8 mouse cellular contexts compared by ENCODE assay signal in the genomic region with DNA sequence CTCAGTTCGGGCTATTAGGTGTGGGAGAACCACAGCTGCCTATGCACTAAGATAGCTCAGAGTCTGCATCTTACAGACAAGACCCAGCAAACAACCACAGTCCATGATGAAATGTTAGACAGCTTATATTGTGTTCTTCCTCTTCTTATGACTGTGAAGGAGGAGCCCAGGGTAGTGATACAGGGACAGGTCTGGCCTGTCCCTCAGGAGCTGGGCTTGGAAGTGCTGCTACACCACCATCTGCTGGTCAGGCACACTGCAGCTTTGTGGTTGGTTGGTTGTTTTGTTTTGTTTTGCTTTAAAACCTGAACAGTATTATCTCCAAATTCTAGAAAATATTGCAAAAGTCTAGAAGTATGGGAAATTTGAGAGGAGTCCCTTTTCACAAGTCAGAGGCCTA. TPM values are rescaled to one million over a fixed set of nuclear protein-coding genes. Genes with fewer than 3 reads are reported as not detected.
DNase-seq lines count a peak whose midpoint lies in the region; ATAC-seq and TF ChIP-seq lines count a peak whose summit lies in the region.

No protein-coding gene starts in this region.

- peak; percentile 34; the same call in 1 of the 2 replicates for TF ChIP-seq CTCF in cerebellum, adult 2 months (IDR thresholded peaks at IDR 0.05; ENCODE audit: borderline replicate concordance, insufficient read depth, low read depth, low read length)
- TF ChIP-seq CTCF in heart, postnatal 0 days (IDR thresholded peaks at IDR 0.05; ENCODE audit: low read depth) = peak; percentile 71
- peak; percentile 23; the same call in 1 of the 2 replicates for TF ChIP-seq CTCF in small intestine, adult 2 months (IDR thresholded peaks at IDR 0.05; ENCODE audit: extremely low read depth, insufficient read length, insufficient replicate concordance, low read depth, low read length)

- no peak for TF ChIP-seq POLR2A in cerebellum, adult 2 months (IDR thresholded peaks at IDR 0.05; ENCODE audit: borderline replicate concordance, insufficient read depth, low read length)
- no peak for TF ChIP-seq POLR2A in small intestine, adult 2 months (IDR thresholded peaks at IDR 0.05; ENCODE audit: low read depth, low read length)

- WGBS in cerebellum, adult 2 months = 90% methylated on average over 1 of the region's 1 CpGs
- WGBS in heart, postnatal 0 days = 89% methylated on average over 1 of the region's 1 CpGs
- 79% methylated on average over 1 of the region's 1 CpGs for WGBS in small intestine, adult 2 months
- 95% methylated on average over 1 of the region's 1 CpGs for WGBS in forebrain, embryonic 16.5 days

- H3K4me1 ChIP-seq in cerebellum, adult 2 months (ENCODE audit: control insufficient read depth, insufficient read depth, low read length) = no peaks in the 10 kb centered on the region
- peaks cover 15% of the 10 kb centered on the region for H3K4me1 ChIP-seq in heart, postnatal 0 days (ENCODE audit: control insufficient read depth, insufficient read depth)
- no peaks in the 10 kb centered on the region for H3K4me1 ChIP-seq in small intestine, adult 2 months (ENCODE audit: control insufficient read depth, insufficient read depth, insufficient read length, low read length)
- H3K4me1 ChIP-seq in forebrain, embryonic 16.5 days (replicated peaks; ENCODE audit: control insufficient read depth, insufficient read depth, low read length) = no peaks in the 10 kb centered on the region

- peak; percentile 84 for ATAC-seq in heart, postnatal 0 days (ENCODE audit: insufficient read depth, low read depth)
- no peak for ATAC-seq in forebrain, embryonic 16.5 days

- H3K36me3 ChIP-seq in heart, postnatal 0 days (replicated peaks; ENCODE audit: control insufficient read depth, insufficient read depth, low read length) = no peaks in the 10 kb centered on the region
- no peaks in the 10 kb centered on the region for H3K36me3 ChIP-seq in small intestine, adult 2 months (ENCODE audit: control insufficient read depth, insufficient read depth, low read length)
- H3K36me3 ChIP-seq in forebrain, embryonic 16.5 days (ENCODE audit: control insufficient read depth, insufficient read depth) = no peaks in the 10 kb centered on the region

- DNase-seq in cerebellum, adult 2 months = no peak
- no peak for DNase-seq in cerebellum, adult 18-20 months
- DNase-seq in right cerebral cortex, postnatal 25 days = peak; percentile 11
- no peak for DNase-seq in right cerebral cortex, adult 2 months (ENCODE audit: low spot score in 2 of 2)
- DNase-seq in heart, postnatal 0 days (ENCODE audit: low spot score) = peak; percentile 61
- DNase-seq in left cerebral cortex, adult 18-20 months (ENCODE audit: low spot score in 2 of 2) = no peak

- no peak overlapping the region for H3K9ac ChIP-seq in heart, postnatal 0 days (replicated peaks; ENCODE audit: low read depth, low read length)
- H3K9ac ChIP-seq in forebrain, embryonic 16.5 days (replicated peaks; ENCODE audit: low read depth, low read length) = no peak overlapping the region

- H3K9me3 ChIP-seq in heart, postnatal 0 days (replicated peaks; ENCODE audit: control insufficient read depth, low read length) = no peaks in the 10 kb centered on the region
- no peaks in the 10 kb centered on the region for H3K9me3 ChIP-seq in forebrain, embryonic 16.5 days (ENCODE audit: control insufficient read depth, low read length)

- H3K27me3 ChIP-seq in cerebellum, adult 2 months (ENCODE audit: control insufficient read depth, insufficient read depth, low read length) = no peaks in the 10 kb centered on the region
- H3K27me3 ChIP-seq in heart, postnatal 0 days (ENCODE audit: control insufficient read depth, insufficient read depth, low read length) = no peaks in the 10 kb centered on the region
- H3K27me3 ChIP-seq in small intestine, adult 2 months (ENCODE audit: control insufficient read depth, insufficient read depth, low read length) = no peaks in the 10 kb centered on the region
- H3K27me3 ChIP-seq in forebrain, embryonic 16.5 days (replicated peaks; ENCODE audit: control insufficient read depth, insufficient read depth, low read length) = no peaks in the 10 kb centered on the region

- H3K27ac ChIP-seq in cerebellum, adult 2 months (ENCODE audit: insufficient read depth, low read length) = no peak overlapping the region
- peak overlapping the region; percentile 84 for H3K27ac ChIP-seq in heart, postnatal 0 days (ENCODE audit: low read depth)
- no peak overlapping the region for H3K27ac ChIP-seq in small intestine, adult 2 months (ENCODE audit: insufficient read depth, low read depth, low read length)
- H3K27ac ChIP-seq in forebrain, embryonic 16.5 days (ENCODE audit: low read length) = no peak overlapping the region

- no peak overlapping the region for H3K4me3 ChIP-seq in cerebellum, adult 2 months (replicated peaks; ENCODE audit: insufficient read depth, low read depth, low read length)
- H3K4me3 ChIP-seq in heart, postnatal 0 days (ENCODE audit: low read depth, low read length) = no peak overlapping the region
- H3K4me3 ChIP-seq in small intestine, adult 2 months (ENCODE audit: low read depth, low read length) = no peak overlapping the region
- H3K4me3 ChIP-seq in forebrain, embryonic 16.5 days (replicated peaks; ENCODE audit: low read length) = no peak overlapping the region

- no peak overlapping the region for H3K4me2 ChIP-seq in heart, postnatal 0 days (ENCODE audit: low read depth, low read length)
- H3K4me2 ChIP-seq in forebrain, embryonic 16.5 days (ENCODE audit: low read length) = no peak overlapping the region

- TF ChIP-seq EP300 in heart, postnatal 0 days (IDR thresholded peaks at IDR 0.05; ENCODE audit: low read depth) = no peak

RNA-seq across cellular contexts. Expression of a gene that starts 38.2 kb away (rescaled TPM):
- polyA plus RNA-seq in cerebellum, adult 2 months (2012; rRNA removed) = 23.6 and 25.9 TPM in 2 replicates
- total RNA-seq in heart, postnatal 0 days (2014; rRNA removed; ENCODE audit: low replicate concordance) = 8.8 and 19.2 TPM in 2 replicates
- polyA plus RNA-seq in heart, postnatal 0 days (2015; fragmentation: Nextera tagmentation; extraction: Ambion mirVana) = 2.7 and 3.8 TPM in 2 replicates
- 3.8 and 13.6 TPM in 2 replicates for polyA plus RNA-seq in small intestine, adult 2 months (2012; rRNA removed)
- total RNA-seq in left cerebral cortex, adult 18-20 months (2021) = 10 to 100 TPM in 1 of 2 experiments, 1 to 10 TPM in 1; 8.8 to 13.9 TPM
- polyA plus RNA-seq in forebrain, embryonic 16.5 days (2015; fragmentation: Nextera tagmentation; extraction: Ambion mirVana) = 7.9 and 9.6 TPM in 2 replicates

RNA-seq across cellular contexts. Expression of a gene that starts 38.2 kb away (rescaled TPM):
- polyA plus RNA-seq in cerebellum, adult 2 months (2012; rRNA removed) = 13.9 and 15.7 TPM in 2 replicates
- total RNA-seq in heart, postnatal 0 days (2014; rRNA removed; ENCODE audit: low replicate concordance) = 5.6 and 8.6 TPM in 2 replicates
- polyA plus RNA-seq in heart, postnatal 0 days (2015; fragmentation: Nextera tagmentation; extraction: Ambion mirVana) = 21.2 and 26.6 TPM in 2 replicates
- 0.81 and 1.3 TPM in 2 replicates for polyA plus RNA-seq in small intestine, adult 2 months (2012; rRNA removed)
- 10 to 100 TPM; 13.1 to 16.8 TPM for total RNA-seq in left cerebral cortex, adult 18-20 months (2021)
- 13.1 and 14.9 TPM in 2 replicates for polyA plus RNA-seq in forebrain, embryonic 16.5 days (2015; fragmentation: Nextera tagmentation; extraction: Ambion mirVana)

Comparison
In these comparisons a context has a peak if more than half of its experiments do, and no peak if none do; other contexts are left out.
1. DNase-seq: peak in right cerebral cortex, postnatal 25 days (single experiment) and heart, postnatal 0 days (single experiment); none in cerebellum, adult 2 months (0 of 2), cerebellum, adult 18-20 months (0 of 2), right cerebral cortex, adult 2 months (0 of 2) and left cerebral cortex, adult 18-20 months (0 of 2).
2. Peak in every context shown above with its lines, with median percentiles within 50 percentile points of each other: CTCF ChIP-seq.